Mouse (Mus musculus) heart, embryonic 15.5 days (tissue): ENCODE data around the gene Fam205c. TPM values are rescaled to one million over a fixed set of nuclear protein-coding genes. Genes with fewer than 3 reads are reported as not detected.

Source experiments
- polyA plus RNA-seq: library from polyadenylated mRNA; unstranded; fragments of >200 nt; fragmentation: Nextera tagmentation; extraction: Ambion mirVana; gene quantifications from 2 replicates; pipeline ENCODE4 v1.2.1, GENCODE M21; 2015

Fam205c gene
- polyA plus RNA-seq, 1 experiment from 2014 or later: 0.20 TPM

Other genes with a start within 250 kb of the Fam205c start
- gene Gm2564, start 244.5 kb downstream of the Fam205c start, polyA plus RNA-seq: not detected in 2 replicates
- gene Ccl27b, start 219.0 kb downstream of the Fam205c start, polyA plus RNA-seq: not detected in 2 replicates
- gene Il11ra2, start 212.3 kb downstream of the Fam205c start, polyA plus RNA-seq: 0.11 TPM in 1 of 2 replicates, not detected in the other
- 0.25 TPM in 1 of 2 replicates, not detected in the other for gene 4930578G10Rik, start 138.7 kb downstream of the Fam205c start, polyA plus RNA-seq
- gene Ccl19, start 117.7 kb downstream of the Fam205c start, polyA plus RNA-seq: 0.57 TPM in 1 of 2 replicates, not detected in the other
- 42.3 and 56.8 TPM in 2 replicates for gene Ccl21a, start 100.2 kb downstream of the Fam205c start, polyA plus RNA-seq
- not detected in 2 replicates for gene Fam205a1, start 20.3 kb downstream of the Fam205c start, polyA plus RNA-seq
- 0.08 and 0.13 TPM in 2 replicates for gene Gm12394, start 17.5 kb downstream of the Fam205c start, polyA plus RNA-seq
- gene Phf24, start 42.4 kb upstream of the Fam205c start, polyA plus RNA-seq: 4.1 and 4.3 TPM in 2 replicates
- 17.7 and 18.2 TPM in 2 replicates for gene Dnajb5, start 75.6 kb upstream of the Fam205c start, polyA plus RNA-seq
- gene 1700022I11Rik, start 95.4 kb upstream of the Fam205c start, polyA plus RNA-seq: 0.18 and 0.42 TPM in 2 replicates
- gene Vcp, start 126.3 kb upstream of the Fam205c start, polyA plus RNA-seq: 437 and 463 TPM in 2 replicates
- 9.8 and 13.5 TPM in 2 replicates for gene Fancg, start 136.3 kb upstream of the Fam205c start, polyA plus RNA-seq
- gene Pigo, start 151.6 kb upstream of the Fam205c start, polyA plus RNA-seq: 15.0 and 15.5 TPM in 2 replicates
- 189 and 209 TPM in 2 replicates for gene Stoml2, start 157.5 kb upstream of the Fam205c start, polyA plus RNA-seq
- gene Fam214b, start 172.0 kb upstream of the Fam205c start, polyA plus RNA-seq: 14.1 and 17.3 TPM in 2 replicates
- gene Unc13b, start 184.7 kb upstream of the Fam205c start, polyA plus RNA-seq: 10.1 and 11.8 TPM in 2 replicates